Mouse (Mus musculus) heart, embryonic 15.5 days (tissue): ENCODE data around the gene Tgfb1i1. TPM values are rescaled to one million over a fixed set of nuclear protein-coding genes. Genes with fewer than 3 reads are reported as not detected.

Experiments used
- ATAC-seq: fragments of 200-750 bp; cut with Nextera tagmentation; replicated peaks from 2 replicates; pipeline ENCODE4 v1.8.0; 2017; ENCODE audit warnings: low read depth, moderate TSS enrichment; ENCODE audit not compliant: insufficient number of reproducible peaks, insufficient read depth, low FRiP score
- H3K27ac ChIP-seq: fragments of 300-500 bp; sonication (generic); 2 replicates; pipeline ENCODE4 v1.5.1; 2015; ENCODE audit warnings: mild to moderate bottlenecking, inconsistent platforms
- H3K27me3 ChIP-seq: fragments of 300-500 bp; sonication (generic); 2 replicates; pipeline ENCODE4 v1.6.1; 2015; ENCODE audit warnings: inconsistent platforms
- H3K36me3 ChIP-seq: fragments of 300-500 bp; sonication (generic); 2 replicates; pipeline ENCODE4 v1.6.1; 2015; ENCODE audit warnings: mild to moderate bottlenecking, inconsistent platforms
- H3K4me1 ChIP-seq: fragments of 300-500 bp; sonication (generic); replicated peaks from 2 replicates; pipeline ENCODE4 v1.6.1; 2015; ENCODE audit warnings: inconsistent platforms
- H3K4me2 ChIP-seq: fragments of 300-500 bp; sonication (generic); 2 replicates; pipeline ENCODE4 v1.6.1; 2015; ENCODE audit warnings: inconsistent platforms, mild to moderate bottlenecking, moderate library complexity
- H3K4me3 ChIP-seq: fragments of 300-500 bp; sonication (generic); 2 replicates; pipeline ENCODE4 v1.5.1; 2015; ENCODE audit warnings: mild to moderate bottlenecking, inconsistent platforms
- H3K9ac ChIP-seq: fragments of 300-500 bp; sonication (generic); 2 replicates; pipeline ENCODE4 v1.6.1; 2015; ENCODE audit warnings: mild to moderate bottlenecking, inconsistent platforms
- H3K9me3 ChIP-seq: fragments of 300-500 bp; sonication (generic); replicated peaks from 2 replicates; pipeline ENCODE4 v1.6.1; 2016; ENCODE audit warnings: inconsistent platforms
- WGBS: fragments of 180-500 bp; shearing (Covaris S2); methylation state at CpG from one replicate; pipeline ENCODE4 v1.1.7; 2015; ENCODE audit warnings: mixed read lengths; 5-methylcytosine and 5-hydroxymethylcytosine counted together
- polyA plus RNA-seq: library from polyadenylated mRNA; unstranded; fragments of >200 nt; fragmentation: Nextera tagmentation; extraction: Ambion mirVana; gene quantifications from 2 replicates; pipeline ENCODE4 v1.2.1, GENCODE M21; 2015

The Tgfb1i1 gene
- polyA plus RNA-seq, result 160 and 174 TPM in 2 replicates

GRCm38 (mm10) chr7:128246496-128247391, at the start of gene Tgfb1i1:
Gene Tgfb1i1 (plus strand): TSS chr7:128246812.
- WGBS, result 3% methylated on average over 30 of the region's 30 CpGs
- H3K36me3 ChIP-seq, result peaks cover 47% of the 10 kb centered on the region
- no peaks in the 10 kb centered on the region for H3K27me3 ChIP-seq
- peak; percentile 86 for ATAC-seq
- peak within 1 kb of the TSS; percentile 67 for H3K4me3 ChIP-seq
- peak within 1 kb of the TSS; percentile 77 for H3K4me2 ChIP-seq
- H3K9ac ChIP-seq, result peak within 1 kb of the TSS; percentile 73
- H3K4me1 ChIP-seq, result peaks cover 37% of the 10 kb centered on the region
- H3K9me3 ChIP-seq, result no peaks in the 10 kb centered on the region
- H3K27ac ChIP-seq, result peak within 1 kb of the TSS; percentile 97

GRCm38 (mm10) chr7:128201607-128202006, 45.0 kb upstream of the Tgfb1i1 start:
- Histone ChIP-seq H3K9me3 (no peaks in the 10 kb centered on the region), H3K27me3 (no peaks in the 10 kb centered on the region), H3K9ac (no peak overlapping the region), H3K4me2 (no peak overlapping the region), H3K4me1 (peaks cover 11% of the 10 kb centered on the region), H3K36me3 (no peaks in the 10 kb centered on the region; the same call in 1 of the 2 replicates), H3K27ac (no peak overlapping the region), H3K4me3 (no peak overlapping the region)
- WGBS, result 84% methylated on average over 9 of the region's 9 CpGs
- no peak for ATAC-seq

- Histone ChIP-seq H3K9me3 (no peaks in the 10 kb centered on the region), H3K9ac (no peak overlapping the region), H3K4me3 (no peak overlapping the region), H3K4me1 (peaks cover 11% of the 10 kb centered on the region), H3K4me2 (no peak overlapping the region), H3K27me3 (no peaks in the 10 kb centered on the region), H3K36me3 (no peaks in the 10 kb centered on the region; the same call in 1 of the 2 replicates), H3K27ac (no peak overlapping the region)
- 76% methylated on average over 9 of the region's 9 CpGs for WGBS
- ATAC-seq, result no peak
These were observed 43.5 kb upstream of the Tgfb1i1 start for GRCm38 (mm10) chr7:128203071-128203470.

GRCm38 (mm10) chr7:128204179-128204578, 42.4 kb upstream of the Tgfb1i1 start:
- peak overlapping the region; percentile 51; the same call in 1 of the 2 replicates for H3K4me2 ChIP-seq
- no peaks in the 10 kb centered on the region for H3K9me3 ChIP-seq
- no peak overlapping the region for H3K4me3 ChIP-seq
- H3K27me3 ChIP-seq, result no peaks in the 10 kb centered on the region
- peaks cover 11% of the 10 kb centered on the region for H3K4me1 ChIP-seq
- H3K9ac ChIP-seq, result no peak overlapping the region
- 90% methylated on average over 8 of the region's 8 CpGs for WGBS
- no peak for ATAC-seq
- H3K27ac ChIP-seq, result peak overlapping the region; percentile 92; the same call in 1 of the 2 replicates
- H3K36me3 ChIP-seq, result no peaks in the 10 kb centered on the region; the same call in 1 of the 2 replicates

GRCm38 (mm10) chr7:128205695-128206094, 40.9 kb upstream of the Tgfb1i1 start:
- H3K9me3 ChIP-seq, result no peaks in the 10 kb centered on the region
- H3K4me2 ChIP-seq, result peak overlapping the region; percentile 51
- H3K27me3 ChIP-seq, result no peaks in the 10 kb centered on the region
- H3K4me3 ChIP-seq, result peak overlapping the region; percentile 57
- no peak for ATAC-seq
- H3K4me1 ChIP-seq, result peaks cover 11% of the 10 kb centered on the region
- WGBS, result 54% methylated on average over 18 of the region's 18 CpGs
- peak overlapping the region; percentile 64 for H3K9ac ChIP-seq
- peak overlapping the region; percentile 92 for H3K27ac ChIP-seq
- H3K36me3 ChIP-seq, result no peaks in the 10 kb centered on the region; the same call in 1 of the 2 replicates

- peak within 1 kb of the TSS; percentile 51 for H3K4me2 ChIP-seq
- 43% methylated on average over 6 of the region's 6 CpGs for WGBS
- peak within 1 kb of the TSS; percentile 64 for H3K9ac ChIP-seq
- H3K36me3 ChIP-seq, result no peaks in the 10 kb centered on the region; the same call in 1 of the 2 replicates
- H3K27ac ChIP-seq, result peak within 1 kb of the TSS; percentile 92
- H3K9me3 ChIP-seq, result no peaks in the 10 kb centered on the region
- no peaks in the 10 kb centered on the region for H3K27me3 ChIP-seq
- peaks cover 11% of the 10 kb centered on the region for H3K4me1 ChIP-seq
- ATAC-seq, result peak; percentile 90
- H3K4me3 ChIP-seq, result peak within 1 kb of the TSS; percentile 57
These were observed 40.5 kb upstream of the Tgfb1i1 start, which contains the start of gene Cox6a2 for GRCm38 (mm10) chr7:128206152-128206551. Gene Cox6a2 (minus strand): TSS chr7:128206387.

GRCm38 (mm10) chr7:128208187-128208586, 38.4 kb upstream of the Tgfb1i1 start:
- H3K4me2 ChIP-seq, result no peak overlapping the region
- 10% methylated on average over 4 of the region's 4 CpGs for WGBS
- no peak for ATAC-seq
- no peaks in the 10 kb centered on the region for H3K9me3 ChIP-seq
- H3K27ac ChIP-seq, result no peak overlapping the region
- H3K27me3 ChIP-seq, result no peaks in the 10 kb centered on the region
- no peaks in the 10 kb centered on the region; the same call in 1 of the 2 replicates for H3K36me3 ChIP-seq
- H3K9ac ChIP-seq, result no peak overlapping the region
- H3K4me1 ChIP-seq, result peaks cover 8% of the 10 kb centered on the region
- H3K4me3 ChIP-seq, result no peak overlapping the region

GRCm38 (mm10) chr7:128209826-128210225, 36.8 kb upstream of the Tgfb1i1 start:
- no peak overlapping the region for H3K4me3 ChIP-seq
- no peak overlapping the region for H3K27ac ChIP-seq
- H3K9me3 ChIP-seq, result no peaks in the 10 kb centered on the region
- H3K4me2 ChIP-seq, result no peak overlapping the region
- H3K9ac ChIP-seq, result no peak overlapping the region
- H3K36me3 ChIP-seq, result no peaks in the 10 kb centered on the region
- no peak for ATAC-seq
- no peaks in the 10 kb centered on the region for H3K27me3 ChIP-seq
- 52% methylated on average over 3 of the region's 3 CpGs for WGBS
- H3K4me1 ChIP-seq, result no peaks in the 10 kb centered on the region; the same call in 1 of the 2 replicates

- Histone ChIP-seq H3K4me2 (no peak overlapping the region), H3K9ac (no peak overlapping the region), H3K27me3 (no peaks in the 10 kb centered on the region), H3K9me3 (no peaks in the 10 kb centered on the region), H3K27ac (no peak overlapping the region), H3K4me3 (no peak overlapping the region), H3K4me1 (no peaks in the 10 kb centered on the region), H3K36me3 (no peaks in the 10 kb centered on the region)
- 57% methylated on average over 4 of the region's 4 CpGs for WGBS
- ATAC-seq, result no peak
These were observed 26.7 kb upstream of the Tgfb1i1 start for GRCm38 (mm10) chr7:128219952-128220351.

GRCm38 (mm10) chr7:128220936-128221335, 25.7 kb upstream of the Tgfb1i1 start:
- H3K4me1 ChIP-seq, result no peaks in the 10 kb centered on the region
- H3K9ac ChIP-seq, result no peak overlapping the region
- no peaks in the 10 kb centered on the region for H3K36me3 ChIP-seq
- no peak overlapping the region for H3K4me3 ChIP-seq
- 76% methylated on average over 3 of the region's 3 CpGs for WGBS
- no peak overlapping the region for H3K27ac ChIP-seq
- H3K4me2 ChIP-seq, result no peak overlapping the region
- no peak for ATAC-seq
- H3K27me3 ChIP-seq, result no peaks in the 10 kb centered on the region
- no peaks in the 10 kb centered on the region for H3K9me3 ChIP-seq

GRCm38 (mm10) chr7:128231741-128232140, 14.9 kb upstream of the Tgfb1i1 start:
- ATAC-seq, result no peak
- H3K9me3 ChIP-seq, result no peaks in the 10 kb centered on the region
- H3K4me3 ChIP-seq, result no peak overlapping the region
- H3K27me3 ChIP-seq, result 0 out of 2 replicates have a peak, but pooled peaks cover 2% of the 10 kb centered on the region
- WGBS, result 27% methylated on average over 8 of the region's 8 CpGs
- no peaks in the 10 kb centered on the region for H3K36me3 ChIP-seq
- no peak overlapping the region for H3K4me2 ChIP-seq
- H3K27ac ChIP-seq, result no peak overlapping the region
- H3K9ac ChIP-seq, result no peak overlapping the region
- peaks cover 2% of the 10 kb centered on the region for H3K4me1 ChIP-seq
